Mouse (Mus musculus): ENCODE measurements around the gene Suv39h2.
A peak's percentile ranks its signal among the peaks of the same experiment; 100 is the strongest.

The Suv39h2 gene

DNA sequence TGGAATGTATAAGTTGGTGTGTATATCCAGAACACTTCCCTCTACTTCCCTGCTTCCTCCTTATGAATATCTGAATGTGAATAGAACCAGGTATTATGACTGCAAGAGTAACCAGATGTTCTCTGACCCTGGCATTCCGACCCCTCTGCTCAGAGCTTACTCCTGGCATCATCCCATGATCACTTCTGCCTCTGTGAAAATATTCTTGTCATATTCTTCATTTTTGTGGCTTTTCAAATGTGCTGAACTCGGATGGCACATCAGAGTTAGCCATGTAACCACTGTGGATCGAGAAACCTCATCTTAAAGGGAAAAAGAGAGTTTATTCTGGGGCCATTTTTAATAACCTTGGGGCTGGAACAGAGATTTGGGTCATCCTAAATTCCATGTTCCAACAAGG is 52.3 kb downstream of the Suv39h2 start, which contains the start of gene Meig1:
Meig1 (minus strand) TSS at position 101 of the 400 bp plus-strand sequence.
- DNase-seq (ENCODE audit: low spot score) = no peak

DNA sequence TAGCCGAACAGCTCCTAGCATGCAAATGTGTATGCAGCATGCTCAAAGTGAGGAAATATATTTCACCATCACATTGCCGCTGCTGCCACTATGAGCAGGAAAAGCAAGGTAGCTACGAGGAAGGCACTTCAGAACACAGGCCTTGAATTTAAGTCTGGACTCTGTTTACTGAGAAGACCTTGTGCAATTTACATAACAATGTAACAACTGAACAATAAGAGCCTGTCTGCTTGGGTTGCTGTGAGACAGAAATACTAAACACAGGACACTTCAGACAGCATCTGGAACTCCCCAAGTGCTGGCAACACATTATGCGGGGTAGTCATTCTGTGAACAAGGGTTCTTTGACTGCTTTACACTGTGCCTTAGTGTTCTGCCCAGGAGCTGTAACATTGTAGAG is 54.7 kb downstream of the Suv39h2 start:
- no peak for DNase-seq (ENCODE audit: low spot score)

DNA sequence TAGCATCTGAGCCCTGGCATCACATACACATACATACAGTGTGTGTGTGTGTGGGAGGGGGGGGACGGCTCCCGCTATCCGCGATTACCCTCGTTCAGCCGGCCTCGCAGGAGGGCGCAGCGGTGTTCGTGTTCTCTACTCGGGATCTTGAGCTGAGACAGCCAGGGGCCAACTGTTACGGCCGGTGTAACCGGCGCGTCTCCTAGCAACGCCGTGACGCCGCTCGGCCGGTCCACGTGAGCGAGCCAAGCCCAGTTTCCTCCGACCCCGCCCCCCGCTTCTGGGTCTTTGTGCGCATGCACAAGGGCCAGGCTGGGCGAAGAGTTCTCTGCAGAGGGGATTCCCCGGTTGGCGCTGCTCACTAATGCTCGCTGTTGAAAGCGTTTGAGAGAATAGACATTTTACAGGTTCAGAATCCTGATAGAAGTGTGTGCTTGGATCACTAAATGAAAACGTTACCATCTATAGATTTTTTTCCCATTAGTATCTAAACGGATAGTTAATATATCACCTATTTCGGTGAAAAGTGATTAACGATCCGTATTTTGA is 55.9 kb downstream of the Suv39h2 start:
- DNase-seq (ENCODE audit: low spot score) = peak; percentile 93

DNA sequence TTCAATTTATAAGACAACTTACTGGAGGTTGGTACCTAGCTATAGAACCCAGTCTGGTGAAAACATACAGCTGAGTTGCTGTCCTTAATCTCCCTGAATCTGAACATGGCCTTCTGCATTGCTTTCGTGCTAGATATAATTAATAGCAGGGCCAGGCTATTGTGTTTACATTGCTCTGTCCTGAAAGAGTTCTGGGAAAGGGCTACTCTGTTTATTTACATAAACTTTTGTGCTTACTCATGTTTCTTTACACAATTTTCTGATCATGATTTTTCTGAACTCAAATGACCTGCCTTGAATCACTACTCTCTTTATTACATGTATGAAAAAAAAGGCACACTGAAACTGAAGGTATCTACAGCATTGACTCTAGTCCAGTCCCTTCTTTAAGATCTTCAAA is 59.2 kb downstream of the Suv39h2 start:
- no peak for DNase-seq (ENCODE audit: low spot score)

DNA sequence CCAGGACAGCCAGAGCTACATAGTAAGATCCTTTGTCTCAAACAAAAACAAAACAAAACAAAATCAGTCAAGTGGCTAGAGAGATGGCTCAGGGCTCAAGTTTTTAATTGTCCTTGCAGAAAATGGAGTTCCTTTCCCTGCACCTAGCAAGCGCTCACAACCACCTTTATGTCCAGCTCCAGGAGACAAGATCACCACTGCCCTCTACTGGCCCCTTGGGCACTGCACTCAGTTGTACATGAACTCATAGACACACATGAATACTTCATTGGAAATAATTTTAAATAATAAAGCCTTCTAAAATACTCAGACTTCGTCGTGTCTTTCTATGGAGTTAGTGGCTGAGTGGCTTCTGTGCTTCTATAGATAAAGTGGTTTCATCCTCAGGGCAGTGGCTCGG is 60.6 kb downstream of the Suv39h2 start:
- DNase-seq (ENCODE audit: low spot score) = peak; percentile 42

DNA sequence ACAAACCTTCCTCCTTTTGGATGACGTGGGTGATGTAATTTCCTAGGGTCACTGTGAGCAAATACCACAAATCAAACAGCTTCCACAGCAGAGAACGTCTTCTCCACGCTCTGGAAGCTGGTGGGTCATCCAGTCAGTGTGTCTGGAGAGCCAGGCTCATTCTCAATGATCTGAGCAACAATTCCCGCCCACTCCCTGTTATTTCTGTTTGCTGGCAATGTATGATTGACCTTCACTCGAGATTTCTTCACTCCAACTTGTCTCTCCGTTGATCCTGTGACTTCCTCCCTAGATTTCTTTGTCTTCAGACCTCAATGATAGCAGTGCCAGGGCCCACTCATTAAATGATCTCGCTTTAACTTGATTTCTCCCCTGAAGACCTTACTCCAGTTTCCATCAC is 67.1 kb downstream of the Suv39h2 start:
- DNase-seq (ENCODE audit: low spot score) = no peak

DNA sequence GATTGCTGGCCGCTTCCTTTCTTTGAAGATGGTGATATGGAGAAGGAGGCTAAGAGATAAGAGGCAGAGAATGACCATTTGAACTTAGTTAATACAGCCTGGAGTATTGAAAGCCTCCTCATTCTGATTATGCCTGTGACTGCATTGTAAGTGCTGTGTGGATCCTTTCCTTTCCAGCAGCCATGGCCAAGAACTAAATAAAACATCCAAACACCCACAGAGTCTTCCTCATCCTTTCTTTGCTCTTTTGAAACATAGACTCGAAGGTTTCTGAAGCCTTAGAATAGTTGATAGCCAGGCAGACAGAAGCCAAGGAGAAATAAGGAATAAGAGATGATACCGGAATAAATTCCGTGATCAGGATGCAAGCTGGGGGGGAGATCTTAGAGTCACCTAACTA is 68.8 kb downstream of the Suv39h2 start:
- no peak for DNase-seq (ENCODE audit: low spot score)
